Mouse (Mus musculus): ENCODE data around the gene Zc3h18.

DNA sequence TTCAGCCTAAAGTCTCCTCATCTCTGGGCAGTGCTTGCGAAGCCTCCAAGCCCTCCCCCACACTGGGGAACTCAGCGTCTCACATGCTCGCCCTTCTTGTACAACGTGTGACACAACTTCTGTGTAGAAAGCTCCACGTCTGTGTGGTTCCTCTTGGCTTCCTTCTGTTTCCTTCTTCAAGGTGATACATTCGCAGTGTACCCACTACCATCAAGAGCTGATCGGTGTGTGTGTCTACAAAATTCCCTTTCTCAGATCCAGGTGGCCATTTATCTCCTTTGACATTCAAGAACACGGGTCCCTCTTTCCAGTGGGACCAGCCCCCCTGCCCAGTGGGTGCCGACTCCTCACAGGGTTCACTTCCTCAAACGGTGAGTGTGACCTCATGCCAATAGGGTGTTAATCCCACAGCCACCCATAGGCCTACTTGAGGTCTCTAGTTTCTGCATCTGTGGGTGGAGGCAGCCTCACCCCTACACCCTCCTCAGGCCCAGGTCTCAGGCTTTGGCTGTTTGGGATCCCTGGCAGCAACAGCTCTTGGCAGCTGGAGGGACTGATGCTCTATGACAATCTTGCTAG is 53.7 kb downstream of the Zc3h18 start:
- no peak for TF ChIP-seq CTCF (IDR thresholded peaks at IDR 0.05; ENCODE audit: borderline replicate concordance, insufficient read depth, low read length)
- no peak for TF ChIP-seq POLR2A (IDR thresholded peaks at IDR 0.05; ENCODE audit: low read depth, low read length)
